Mouse (Mus musculus) A20 (cell line): ENCODE measurements around the gene Fcgr1.
"Not testable (repeated sequence)": the region's sequence is repeated elsewhere in the genome, so short reads cannot be mapped to it uniquely, and the experiment has no call there.

Experiments used
- DNase-seq: peaks from one replicate; pipeline ENCODE4 v3.0.0-alpha.2; 2011; ENCODE audit warnings: low read depth, low spot score

Fcgr1 gene

DNA sequence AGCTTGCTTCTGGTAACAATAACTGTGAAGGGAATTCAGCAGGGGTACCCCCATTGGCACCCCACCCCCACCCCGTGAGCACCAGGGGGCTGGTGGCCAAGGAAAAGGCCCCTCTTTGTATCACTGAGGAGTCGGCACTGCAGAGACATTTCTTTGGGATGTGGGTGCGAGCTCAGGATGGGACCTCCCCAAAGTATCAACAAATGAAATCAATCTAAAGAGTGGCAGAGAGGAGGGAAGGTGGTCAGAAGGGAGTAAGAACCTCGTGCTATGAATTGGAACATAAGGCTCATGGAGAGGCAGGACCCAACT, 44.8 kb downstream of the Fcgr1 start:
- no peak for DNase-seq

- DNase-seq: peak; percentile 32
Observed at GRCm38 (mm10) chr3:96248141-96249033, 45.4 kb downstream of the Fcgr1 start.

- DNase-seq: peak; percentile 65
Observed at GRCm38 (mm10) chr3:96247356-96248140, 46.2 kb downstream of the Fcgr1 start.

GRCm38 (mm10) chr3:96246427-96246856, 47.3 kb downstream of the Fcgr1 start, which contains the start of gene Hist2h3c1:
Gene Hist2h3c1 (plus strand): TSS chr3:96246685.
- not testable (repeated sequence) for DNase-seq

DNA sequence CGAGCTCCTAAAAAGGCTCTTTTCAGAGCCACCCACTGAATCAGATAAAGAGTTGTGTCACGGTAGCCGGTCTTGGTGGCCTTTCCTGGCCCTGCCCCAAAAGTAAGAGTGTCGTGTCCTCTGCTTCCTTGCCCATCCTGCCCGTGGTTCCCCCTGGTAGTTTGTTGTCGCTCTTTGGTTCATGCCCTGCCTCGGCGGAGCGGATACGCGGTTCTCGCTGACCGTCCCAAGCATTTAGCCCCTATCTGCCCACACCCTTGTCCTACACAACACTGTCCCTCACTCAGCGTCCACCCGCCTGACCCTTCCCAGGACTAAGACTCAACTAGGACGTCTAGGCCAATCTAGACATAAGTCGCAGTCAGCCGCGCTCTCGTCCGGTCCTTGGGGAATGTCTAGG, 47.8 kb downstream of the Fcgr1 start:
- not testable (repeated sequence) for DNase-seq

GRCm38 (mm10) chr3:96245003-96245886, 48.5 kb downstream of the Fcgr1 start, which contains the start of gene Hist2h2aa1:
Gene Hist2h2aa1 (plus strand): TSS chr3:96245497.
- peak; percentile 93 for DNase-seq

GRCm38 (mm10) chr3:96243921-96244572, 49.7 kb downstream of the Fcgr1 start:
- peak; percentile 55 for DNase-seq

DNA sequence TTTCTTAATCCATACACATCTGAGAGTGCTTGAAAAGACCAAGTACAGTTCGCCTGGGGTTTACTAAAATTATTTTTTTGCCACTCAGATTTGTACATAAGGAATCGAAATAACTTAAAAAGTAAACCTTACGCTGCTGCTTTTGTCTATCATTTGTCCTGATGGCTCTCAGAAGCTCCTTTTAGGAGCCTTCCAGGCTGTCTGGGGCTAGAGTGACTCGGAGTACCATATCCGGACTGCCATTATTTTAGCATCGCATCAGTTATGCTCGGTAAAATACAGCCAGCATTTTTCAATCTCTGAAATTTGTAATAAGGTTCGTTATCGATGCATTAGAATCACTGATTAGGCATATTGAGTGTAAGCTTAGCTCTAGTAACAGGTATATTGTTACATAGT, 53.0 kb downstream of the Fcgr1 start:
- no peak for DNase-seq

- peak; percentile 75 for DNase-seq
Observed at GRCm38 (mm10) chr3:96239949-96240798, 53.6 kb downstream of the Fcgr1 start, which contains the start of gene Hist2h2aa2. Gene Hist2h2aa2 (minus strand): TSS chr3:96240276.

DNA sequence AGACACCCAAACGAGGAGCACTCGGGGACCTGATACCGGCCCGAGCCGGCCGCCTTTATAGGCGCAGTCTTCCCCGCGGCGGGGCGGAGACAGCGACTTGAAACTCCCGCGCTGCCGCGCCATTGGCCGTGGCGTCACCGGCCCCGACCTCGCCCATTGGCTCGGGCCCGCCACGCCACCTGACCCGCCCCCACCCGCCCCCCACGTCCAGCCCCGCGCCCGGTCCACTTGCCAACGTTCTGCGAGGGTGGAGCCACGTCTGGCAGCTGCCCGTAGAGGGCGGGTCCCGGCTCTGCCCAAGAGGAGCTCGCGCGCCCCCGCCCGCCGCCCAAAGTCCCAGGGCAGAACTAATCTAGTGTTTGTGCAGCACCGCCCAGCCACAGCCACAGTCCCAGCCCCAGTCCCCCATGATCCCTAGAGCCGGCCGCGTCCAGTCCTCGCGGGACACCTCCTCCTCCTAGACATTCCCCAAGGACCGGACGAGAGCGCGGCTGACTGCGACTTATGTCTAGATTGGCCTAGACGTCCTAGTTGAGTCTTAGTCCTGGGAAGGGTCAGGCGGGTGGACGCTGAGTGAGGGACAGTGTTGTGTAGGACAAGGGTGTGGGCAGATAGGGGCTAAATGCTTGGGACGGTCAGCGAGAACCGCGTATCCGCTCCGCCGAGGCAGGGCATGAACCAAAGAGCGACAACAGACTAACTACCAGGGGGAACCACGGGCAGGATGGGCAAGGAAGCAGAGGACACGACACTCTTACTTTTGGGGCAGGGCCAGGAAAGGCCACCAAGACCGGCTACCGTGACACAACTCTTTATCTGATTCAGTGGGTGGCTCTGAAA, 54.6 kb downstream of the Fcgr1 start, which contains the start of gene Hist2h3c2:
Gene Hist2h3c2, minus strand, starts transcription at position 174 of the 840 bp plus-strand sequence.
- DNase-seq: not testable (repeated sequence)

GRCm38 (mm10) chr3:96237904-96238511, 55.8 kb downstream of the Fcgr1 start:
- DNase-seq: peak; percentile 72

- DNase-seq: peak; percentile 48
Observed at GRCm38 (mm10) chr3:96237335-96237903, 56.4 kb downstream of the Fcgr1 start.

- peak; percentile 37 for DNase-seq
Observed at GRCm38 (mm10) chr3:96236834-96237334, 56.9 kb downstream of the Fcgr1 start.

DNA sequence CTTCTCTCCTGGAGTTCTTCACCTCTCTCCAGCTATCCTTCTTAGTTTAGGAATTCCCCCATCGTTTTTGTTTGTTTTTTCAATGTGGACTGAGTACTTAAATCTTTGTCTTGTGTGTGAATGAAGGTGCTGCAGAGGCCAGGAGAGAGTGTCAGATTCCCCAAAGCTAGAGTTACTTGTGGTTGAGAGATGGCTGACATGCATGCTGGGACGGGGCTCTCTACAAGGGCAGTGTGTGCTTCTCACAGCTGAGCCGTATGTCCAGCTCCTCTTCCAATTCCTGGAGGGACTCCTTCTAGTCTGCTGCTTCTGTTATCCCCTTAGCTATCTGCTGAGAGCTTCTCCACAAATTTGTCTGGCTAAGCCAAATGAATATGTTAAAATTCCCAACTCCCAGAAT, 57.9 kb downstream of the Fcgr1 start:
- DNase-seq: no peak

DNA sequence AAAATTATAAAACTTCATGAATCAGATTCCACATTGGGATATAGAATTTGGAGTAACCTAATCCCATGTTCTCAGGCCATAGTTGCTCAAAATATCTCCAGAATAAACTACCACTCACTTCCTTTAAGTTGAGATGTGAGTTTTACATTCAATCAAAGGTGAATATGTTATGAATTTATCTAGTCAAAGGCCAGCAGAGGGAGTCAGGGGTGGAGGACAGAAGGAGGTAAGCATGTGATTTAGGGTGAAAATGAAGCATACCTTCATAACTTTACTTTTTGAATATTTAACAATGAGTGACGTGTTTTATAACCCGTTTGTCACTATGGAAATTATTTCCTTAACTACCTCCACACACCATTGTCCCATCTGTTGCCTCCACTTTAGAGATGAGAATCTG, 58.9 kb downstream of the Fcgr1 start:
- peak; percentile 32 for DNase-seq
